Mouse (Mus musculus) small intestine, adult 2 months (tissue): Measurements from ENCODE around the gene Bahcc1.

Experiments
- CTCF ChIP-seq: fragments of 200-500 bp; IDR thresholded peaks from 2 replicates; pipeline ENCODE4 v1.5.1; 2012; ENCODE audit warnings: low read depth, mild to moderate bottlenecking, control low read depth, inconsistent platforms, low read length, moderate library complexity, mixed read lengths; ENCODE audit not compliant: insufficient replicate concordance, insufficient read length; ENCODE audit errors: extremely low read depth
- POLR2A ChIP-seq: fragments of 200-500 bp; IDR thresholded peaks from 2 replicates; pipeline ENCODE4 v1.6.1; 2012; ENCODE audit warnings: low read depth, mild to moderate bottlenecking, control low read depth, inconsistent platforms, low read length, moderate library complexity

DNA sequence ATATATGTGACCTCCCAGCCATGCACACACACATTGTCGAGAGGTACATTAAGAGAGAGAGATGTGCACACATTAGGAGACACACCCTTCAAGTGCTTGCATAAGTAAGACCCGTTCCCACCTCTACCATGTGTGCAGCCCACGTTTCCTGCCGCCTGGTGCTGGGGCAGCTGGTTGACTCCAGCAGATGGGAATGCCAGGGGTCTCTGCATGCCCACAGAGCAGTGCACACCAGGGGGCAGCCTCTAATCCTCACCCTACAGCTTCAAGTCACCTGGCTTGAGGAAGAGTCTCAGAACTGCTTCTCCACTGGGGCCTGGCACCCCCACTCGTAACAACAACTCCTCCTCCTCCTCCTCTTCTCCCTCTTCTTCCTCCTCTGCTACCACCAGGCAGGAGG is 19.7 kb downstream of the Bahcc1 start:
- TF ChIP-seq CTCF (no peak), POLR2A (no peak)
